Mouse (Mus musculus) layer of hippocampus, adult 9-10 months (tissue): ENCODE results near the gene Ercc8.
A peak's percentile ranks its signal among the peaks of the same experiment; 100 is the strongest.

Source experiments
- DNase-seq: peaks from one replicate; pipeline ENCODE4 v3.0.0; 2022; ENCODE audit warnings: low spot score

Ercc8 gene

GRCm38 (mm10) chr13:108157732-108158464 is 633 bp upstream of the Ercc8 start:
- no peak for DNase-seq

- no peak for DNase-seq
These were observed 677 bp downstream of the Ercc8 start for GRCm38 (mm10) chr13:108159241-108159575.

- no peak for DNase-seq
These were observed 1.4 kb downstream of the Ercc8 start for GRCm38 (mm10) chr13:108159963-108160362.

GRCm38 (mm10) chr13:108163912-108164311 is 5.4 kb downstream of the Ercc8 start:
- DNase-seq, result no peak

- no peak for DNase-seq
These were observed 6.1 kb downstream of the Ercc8 start for GRCm38 (mm10) chr13:108164621-108165020.

GRCm38 (mm10) chr13:108170002-108170401 is 11.5 kb downstream of the Ercc8 start:
- DNase-seq, result no peak

GRCm38 (mm10) chr13:108170511-108170910 is 12.0 kb downstream of the Ercc8 start:
- no peak for DNase-seq

- DNase-seq, result no peak
These were observed 21.1 kb downstream of the Ercc8 start for GRCm38 (mm10) chr13:108179618-108180017.

- DNase-seq, result no peak
These were observed 22.3 kb downstream of the Ercc8 start for GRCm38 (mm10) chr13:108180821-108181220.

- no peak for DNase-seq
These were observed 26.3 kb downstream of the Ercc8 start for GRCm38 (mm10) chr13:108184743-108185255.

- DNase-seq, result no peak
These were observed 27.0 kb downstream of the Ercc8 start for GRCm38 (mm10) chr13:108185530-108185929.

GRCm38 (mm10) chr13:108187994-108188393 is 29.5 kb downstream of the Ercc8 start:
- no peak for DNase-seq

- DNase-seq, result peak; percentile 45
These were observed 32.7 kb downstream of the Ercc8 start for GRCm38 (mm10) chr13:108191074-108191720.

GRCm38 (mm10) chr13:108195474-108195873 is 36.9 kb downstream of the Ercc8 start:
- DNase-seq, result no peak

GRCm38 (mm10) chr13:108204857-108205256 is 46.3 kb downstream of the Ercc8 start:
- DNase-seq, result no peak

- DNase-seq, result no peak
These were observed 48.9 kb downstream of the Ercc8 start for GRCm38 (mm10) chr13:108207447-108207846.

- no peak for DNase-seq
These were observed 49.6 kb downstream of the Ercc8 start for GRCm38 (mm10) chr13:108208090-108208489.

GRCm38 (mm10) chr13:108210960-108211359 is 52.4 kb downstream of the Ercc8 start:
- DNase-seq, result no peak

GRCm38 (mm10) chr13:108212397-108213018 is 54.0 kb downstream of the Ercc8 start:
- no peak for DNase-seq

GRCm38 (mm10) chr13:108214081-108214484 is 55.6 kb downstream of the Ercc8 start, which contains the start of gene Elovl7:
Elovl7 (plus strand) TSS chr13:108214404.
- DNase-seq, result no peak

GRCm38 (mm10) chr13:108214485-108215107 is 56.1 kb downstream of the Ercc8 start:
- DNase-seq, result no peak

- no peak for DNase-seq
These were observed 56.8 kb downstream of the Ercc8 start for GRCm38 (mm10) chr13:108215231-108215780.
